Mouse (Mus musculus): ENCODE results near the gene Frzb. TPM values are rescaled to one million over a fixed set of nuclear protein-coding genes. Genes with fewer than 3 reads are reported as not detected.

Gene Frzb
- polyA plus RNA-seq, 2 experiments = 0.37 to 0.39 TPM

DNA sequence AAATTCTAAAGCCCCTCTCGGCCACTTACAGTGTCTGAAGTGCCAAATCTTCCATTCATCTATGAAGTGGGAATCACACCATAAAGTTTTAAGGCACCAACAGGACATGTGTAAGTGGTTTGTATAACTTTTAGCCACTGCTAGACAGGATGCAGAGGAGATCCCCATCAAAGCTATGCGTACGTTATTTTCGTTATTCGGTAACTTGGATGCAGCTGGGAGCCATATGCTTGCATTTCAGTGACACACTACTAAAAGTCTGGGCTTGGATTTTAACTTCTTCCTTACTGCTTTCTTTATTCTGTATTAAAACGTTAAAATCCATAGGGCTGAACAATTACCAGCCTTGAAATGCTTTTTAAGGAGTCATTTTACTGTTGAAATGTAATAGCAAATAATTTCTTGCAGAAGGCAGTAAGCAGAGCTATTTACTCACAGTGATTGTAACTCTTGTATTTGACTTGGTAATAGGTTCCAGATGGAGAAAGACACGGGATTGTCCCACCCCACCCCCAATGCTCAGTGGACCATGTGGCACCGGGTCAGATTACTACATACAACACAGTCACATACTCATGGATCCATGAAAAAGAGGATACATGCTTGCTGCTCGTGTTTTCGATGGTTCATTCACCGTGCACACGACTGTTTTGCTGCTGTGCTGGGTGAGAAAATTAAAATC lies 37.4 kb downstream of the Frzb start:
- TF ChIP-seq EP300 (IDR thresholded peaks at IDR 0.05; ENCODE audit: low read depth) = no peak
- no peak for TF ChIP-seq CTCF (IDR thresholded peaks at IDR 0.05; ENCODE audit: low read depth)

DNA sequence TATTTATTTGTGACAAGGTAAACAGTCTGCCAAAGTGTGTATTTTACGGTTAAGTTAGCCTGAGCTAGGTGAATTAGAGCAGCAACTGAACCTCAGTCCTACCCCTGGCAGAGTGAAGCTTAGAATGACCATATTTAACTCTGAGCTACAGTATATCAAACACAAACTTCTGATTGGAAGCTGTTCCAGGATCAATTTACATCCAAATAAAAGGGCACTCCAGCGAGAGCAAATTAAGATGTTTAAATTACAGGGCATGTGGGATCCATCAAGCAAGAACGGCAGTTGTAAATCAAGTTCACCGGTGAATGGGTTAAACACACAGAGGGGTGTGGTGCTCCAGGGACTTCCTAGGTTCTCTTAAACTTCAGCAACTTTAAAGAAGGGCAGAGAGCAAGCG lies 42.7 kb downstream of the Frzb start:
- 39% methylated on average over 5 of the region's 5 CpGs for WGBS (ENCODE audit: insufficient replicate concordance)
- Histone ChIP-seq H3K27ac (no peak overlapping the region), H3K9me3 (ENCODE audit: control insufficient read depth, low read length) (no peaks in the 10 kb centered on the region), H3K9ac (replicated peaks) (no peak overlapping the region), H3K4me1 (replicated peaks; ENCODE audit: control insufficient read depth in 2 of 2, insufficient read depth in 2 of 2, low read length in 1 of 2) (no peaks in the 10 kb centered on the region), H3K4me3 (ENCODE audit: insufficient read depth in 1 of 2, low read depth in 2 of 2, low read length in 2 of 2) (no peak overlapping the region), H3K27me3 (ENCODE audit: control insufficient read depth, insufficient read depth, low read length) (no peaks in the 10 kb centered on the region), H3K4me2 (ENCODE audit: low read depth) (no peak overlapping the region), H3K36me3 (replicated peaks; ENCODE audit: control insufficient read depth, insufficient read depth, low read depth) (no peaks in the 10 kb centered on the region)
- no peak for ATAC-seq (ENCODE audit: insufficient read depth)
- DNase-seq (ENCODE audit: low read depth in 3 of 3, low spot score in 3 of 3) = no peak
- no peak for TF ChIP-seq CTCF (IDR thresholded peaks at IDR 0.05; ENCODE audit: low read depth)
- no peak for TF ChIP-seq EP300 (IDR thresholded peaks at IDR 0.05; ENCODE audit: low read depth)

More for the DNA sequence above, 37.4 kb downstream of the Frzb start:
- H3K4me3 ChIP-seq (ENCODE audit: insufficient read depth in 1 of 2, low read depth in 2 of 2, low read length in 2 of 2) = no peak overlapping the region
- H3K9me3 ChIP-seq (ENCODE audit: control insufficient read depth, low read length) = no peaks in the 10 kb centered on the region
- no peak for ATAC-seq (ENCODE audit: insufficient read depth)
- DNase-seq (ENCODE audit: low read depth in 3 of 3, low spot score in 3 of 3) = no peak
- H3K4me2 ChIP-seq (ENCODE audit: low read depth) = no peak overlapping the region
- H3K9ac ChIP-seq (replicated peaks) = no peak overlapping the region
- 61% methylated on average over 12 of the region's 12 CpGs for WGBS (ENCODE audit: insufficient replicate concordance)
- no peaks in the 10 kb centered on the region for H3K4me1 ChIP-seq (replicated peaks; ENCODE audit: control insufficient read depth in 2 of 2, insufficient read depth in 2 of 2, low read length in 1 of 2)
- no peaks in the 10 kb centered on the region for H3K27me3 ChIP-seq (ENCODE audit: control insufficient read depth, insufficient read depth, low read length)
- no peaks in the 10 kb centered on the region for H3K36me3 ChIP-seq (replicated peaks; ENCODE audit: control insufficient read depth, insufficient read depth, low read depth)
- H3K27ac ChIP-seq = no peak overlapping the region

DNA sequence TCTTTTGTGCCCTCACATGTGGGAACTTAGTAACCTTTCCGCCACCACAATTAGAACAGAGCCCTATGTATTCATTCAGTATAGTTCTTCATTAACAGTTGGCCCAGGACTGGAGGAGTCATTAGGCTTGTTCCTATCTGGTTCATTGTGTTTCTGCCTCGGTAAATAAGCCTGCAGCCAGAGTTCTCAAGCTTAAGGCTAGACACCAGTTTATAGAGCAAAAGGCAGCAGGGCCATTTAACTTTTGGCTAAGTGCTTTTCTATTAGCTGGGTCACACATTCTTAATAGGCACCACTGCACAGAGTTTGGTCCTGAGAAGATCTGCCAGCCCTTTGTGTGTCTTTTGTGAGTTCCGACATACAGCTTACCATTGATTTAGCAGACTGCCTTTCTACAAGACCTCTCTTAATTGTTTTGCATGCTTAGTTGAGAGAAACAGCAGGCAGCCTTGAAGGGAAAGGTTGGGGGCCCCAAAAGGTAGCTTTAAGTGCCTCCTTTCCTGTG lies 48.8 kb downstream of the Frzb start:
- TF ChIP-seq EP300 (IDR thresholded peaks at IDR 0.05; ENCODE audit: low read depth) = no peak
- no peak for TF ChIP-seq CTCF (IDR thresholded peaks at IDR 0.05; ENCODE audit: low read depth)
- no peak overlapping the region for H3K9ac ChIP-seq (replicated peaks)
- H3K9me3 ChIP-seq (ENCODE audit: control insufficient read depth, low read length) = no peaks in the 10 kb centered on the region
- H3K4me3 ChIP-seq (ENCODE audit: insufficient read depth in 1 of 2, low read depth in 2 of 2, low read length in 2 of 2) = no peak overlapping the region
- H3K27ac ChIP-seq = no peak overlapping the region
- H3K4me2 ChIP-seq (ENCODE audit: low read depth) = no peak overlapping the region
- no peak for ATAC-seq (ENCODE audit: insufficient read depth)
- DNase-seq (ENCODE audit: low read depth in 3 of 3, low spot score in 3 of 3) = no peak
- no peaks in the 10 kb centered on the region for H3K36me3 ChIP-seq (replicated peaks; ENCODE audit: control insufficient read depth, insufficient read depth, low read depth)
- WGBS (ENCODE audit: insufficient replicate concordance) = 33% methylated on average over 3 of the region's 3 CpGs
- H3K27me3 ChIP-seq (ENCODE audit: control insufficient read depth, insufficient read depth, low read length) = no peaks in the 10 kb centered on the region
- no peaks in the 10 kb centered on the region for H3K4me1 ChIP-seq (replicated peaks; ENCODE audit: control insufficient read depth in 2 of 2, insufficient read depth in 2 of 2, low read length in 1 of 2)

DNA sequence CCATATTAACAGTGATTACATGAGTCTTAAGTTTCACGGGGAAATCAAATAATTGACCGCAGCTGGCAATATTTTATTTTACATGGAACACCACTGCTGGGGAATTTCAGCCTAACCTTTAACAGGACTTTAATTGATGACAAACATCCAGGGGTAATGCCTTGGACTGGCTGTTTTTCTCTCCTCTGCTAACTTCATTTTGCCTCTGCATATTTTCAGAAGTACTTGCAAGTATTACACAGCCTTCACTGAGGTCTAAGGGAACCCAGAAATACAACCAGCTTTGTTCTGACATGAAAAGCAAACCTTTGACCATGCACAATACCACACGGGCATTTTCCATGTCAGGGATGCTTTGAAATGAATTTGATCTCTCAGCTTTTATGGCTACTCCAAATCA lies 50.6 kb downstream of the Frzb start:
- H3K4me3 ChIP-seq (ENCODE audit: insufficient read depth in 1 of 2, low read depth in 2 of 2, low read length in 2 of 2) = no peak overlapping the region
- no peak overlapping the region for H3K9ac ChIP-seq (replicated peaks)
- H3K36me3 ChIP-seq (replicated peaks; ENCODE audit: control insufficient read depth, insufficient read depth, low read depth) = no peaks in the 10 kb centered on the region
- no peaks in the 10 kb centered on the region for H3K9me3 ChIP-seq (ENCODE audit: control insufficient read depth, low read length)
- TF ChIP-seq CTCF (IDR thresholded peaks at IDR 0.05; ENCODE audit: low read depth) = no peak
- no peak for TF ChIP-seq EP300 (IDR thresholded peaks at IDR 0.05; ENCODE audit: low read depth)
- no peak overlapping the region for H3K4me2 ChIP-seq (ENCODE audit: low read depth)
- H3K4me1 ChIP-seq (replicated peaks; ENCODE audit: control insufficient read depth in 2 of 2, insufficient read depth in 2 of 2, low read length in 1 of 2) = no peaks in the 10 kb centered on the region
- no peak for ATAC-seq (ENCODE audit: insufficient read depth)
- WGBS (ENCODE audit: insufficient replicate concordance) = 59% methylated on average over 3 of the region's 3 CpGs
- H3K27ac ChIP-seq = no peak overlapping the region
- DNase-seq (ENCODE audit: low read depth in 3 of 3, low spot score in 3 of 3) = no peak
- no peaks in the 10 kb centered on the region for H3K27me3 ChIP-seq (ENCODE audit: control insufficient read depth, insufficient read depth, low read length)

DNA sequence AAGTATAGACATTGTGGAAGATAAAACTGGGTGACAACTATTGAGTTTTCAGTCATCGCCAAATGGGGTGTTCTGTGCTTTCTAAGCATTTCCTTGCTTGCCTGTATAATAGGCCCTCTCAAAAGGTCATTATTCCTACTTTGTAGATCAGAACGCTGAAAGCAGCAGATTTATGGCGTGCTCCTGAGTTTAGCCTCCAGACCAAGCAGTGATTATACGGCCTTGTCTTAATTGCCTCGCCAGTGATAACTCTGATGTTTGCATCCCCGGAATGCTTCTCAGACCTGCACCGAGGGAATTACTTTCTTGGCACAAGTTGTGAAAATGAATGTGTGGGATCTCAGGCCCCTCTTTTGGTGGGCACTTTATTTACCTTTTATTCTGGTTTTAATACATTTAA lies 51.4 kb downstream of the Frzb start:
- H3K36me3 ChIP-seq (replicated peaks; ENCODE audit: control insufficient read depth, insufficient read depth, low read depth) = no peaks in the 10 kb centered on the region
- no peak overlapping the region for H3K27ac ChIP-seq
- ATAC-seq (ENCODE audit: insufficient read depth) (no peak), DNase-seq (ENCODE audit: low read depth in 3 of 3, low spot score in 3 of 3) (no peak)
- TF ChIP-seq CTCF (IDR thresholded peaks at IDR 0.05; ENCODE audit: low read depth) (no peak), EP300 (IDR thresholded peaks at IDR 0.05; ENCODE audit: low read depth) (no peak)
- H3K9ac ChIP-seq (replicated peaks) = no peak overlapping the region
- WGBS (ENCODE audit: insufficient replicate concordance) = 55% methylated on average over 7 of the region's 7 CpGs
- H3K27me3 ChIP-seq (ENCODE audit: control insufficient read depth, insufficient read depth, low read length) = no peaks in the 10 kb centered on the region
- H3K4me1 ChIP-seq (replicated peaks; ENCODE audit: control insufficient read depth in 2 of 2, insufficient read depth in 2 of 2, low read length in 1 of 2) = no peaks in the 10 kb centered on the region
- H3K9me3 ChIP-seq (ENCODE audit: control insufficient read depth, low read length) = no peaks in the 10 kb centered on the region
- no peak overlapping the region for H3K4me3 ChIP-seq (ENCODE audit: insufficient read depth in 1 of 2, low read depth in 2 of 2, low read length in 2 of 2)
- no peak overlapping the region for H3K4me2 ChIP-seq (ENCODE audit: low read depth)

Data from liver, embryonic 14.5 days (tissue).